Mouse (Mus musculus) T-helper 17 cell (primary cell): ENCODE measurements at regions not wholly inside any gene's neighbourhood (a gene's known extent, or its start where the extent isn't known, plus 50 kb on each side); places are given as distances from the start of the nearest gene placed in this dataset.

ENCODE experiments used
- in situ Hi-C, 2 experiments: fragments of 300-600 bp; cut with MboI, MseI; formaldehyde crosslinking; loops; 1 replicate in 1 of 2; 2 replicates in 1 of 2; pipeline ENCODE4 v1.15.1; 2025; ENCODE audit warnings: high pct_unique_total_duplicates in 2 of 2

DNA sequence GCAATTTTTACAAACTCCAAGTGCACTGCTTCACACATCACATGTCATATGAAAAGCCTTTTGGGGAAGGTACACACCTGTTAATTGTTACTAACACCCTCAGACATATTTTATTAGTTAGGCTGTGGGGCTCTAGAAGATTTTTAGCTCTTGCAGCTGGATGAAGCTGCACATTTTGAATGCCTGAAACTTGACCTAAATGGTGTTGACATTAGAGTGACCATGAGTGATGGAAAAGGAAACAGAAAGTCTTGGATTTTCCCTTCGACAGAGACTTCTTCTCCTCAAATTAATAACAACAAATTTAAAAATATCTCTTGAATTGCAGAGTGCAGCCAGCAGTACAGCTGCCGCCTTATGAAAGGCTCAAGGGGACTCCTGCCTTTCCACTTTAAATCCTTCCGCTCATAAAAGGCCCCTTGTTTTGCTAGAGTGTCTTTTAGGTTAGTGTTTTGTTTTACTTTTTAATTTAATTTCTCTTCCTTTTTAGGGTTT lies 259.7 kb downstream of the Trim52 start:
- in situ Hi-C loops = no loop called here

DNA sequence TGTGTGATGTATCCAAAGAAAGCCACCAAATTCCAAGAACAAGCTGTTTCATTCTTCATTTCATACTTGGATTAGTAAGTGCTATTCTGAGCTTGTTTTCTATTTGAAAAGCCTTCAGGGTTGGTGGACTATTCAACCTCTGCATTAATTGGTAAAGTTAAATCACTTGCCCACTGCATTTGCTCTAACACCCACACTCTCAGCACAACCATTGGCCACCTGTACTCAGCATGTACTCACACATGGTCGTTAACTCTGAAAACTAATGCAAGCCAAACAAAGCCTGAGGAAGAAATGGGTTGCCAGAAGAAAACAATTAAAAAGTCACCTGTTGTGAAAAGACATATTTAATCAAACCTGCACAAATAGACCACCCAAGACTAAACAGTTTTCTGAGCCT lies 267.5 kb downstream of the Trim52 start:
- in situ Hi-C loops = no loop called here

DNA sequence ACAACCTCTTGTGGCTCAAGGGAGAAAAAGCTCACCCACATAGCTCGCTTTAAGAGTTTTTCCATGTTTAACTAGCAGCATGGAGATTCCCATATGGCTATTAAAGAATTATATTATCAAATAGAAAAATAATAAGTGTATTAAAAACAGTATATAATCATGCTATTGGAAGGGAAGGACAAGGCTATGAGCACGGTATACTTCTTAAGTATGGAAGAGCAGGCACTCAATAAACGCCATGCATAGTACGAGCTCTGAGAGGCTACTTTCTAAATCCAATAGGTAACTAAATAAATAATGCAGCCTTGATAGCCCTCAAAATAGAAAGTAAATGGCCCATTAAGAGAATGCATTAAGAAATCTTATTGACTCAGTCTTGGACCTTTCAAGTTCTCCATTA lies 273.6 kb downstream of the Trim52 start:
- in situ Hi-C loops = no loop called here

DNA sequence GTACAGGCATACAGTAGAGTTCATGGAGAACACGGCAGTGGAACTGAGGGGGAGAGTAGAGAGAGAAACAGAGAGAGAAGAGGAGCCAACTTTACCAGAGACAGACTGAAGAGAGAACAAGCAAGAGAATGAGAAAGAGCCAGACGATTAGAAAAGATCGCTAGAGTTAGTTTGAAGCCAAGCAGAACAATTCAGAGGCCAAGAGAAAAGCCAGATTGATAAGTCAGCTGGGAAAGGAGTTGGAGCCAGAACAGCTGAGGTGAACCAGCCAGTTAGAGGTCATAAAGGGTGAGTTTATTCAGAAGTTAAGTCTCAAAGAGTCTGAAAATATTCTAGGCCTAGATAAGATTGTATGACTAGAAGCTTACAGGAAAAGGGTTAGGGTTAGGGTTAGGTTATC lies 281.7 kb downstream of the Trim52 start:
- in situ Hi-C loops = no loop called here

DNA sequence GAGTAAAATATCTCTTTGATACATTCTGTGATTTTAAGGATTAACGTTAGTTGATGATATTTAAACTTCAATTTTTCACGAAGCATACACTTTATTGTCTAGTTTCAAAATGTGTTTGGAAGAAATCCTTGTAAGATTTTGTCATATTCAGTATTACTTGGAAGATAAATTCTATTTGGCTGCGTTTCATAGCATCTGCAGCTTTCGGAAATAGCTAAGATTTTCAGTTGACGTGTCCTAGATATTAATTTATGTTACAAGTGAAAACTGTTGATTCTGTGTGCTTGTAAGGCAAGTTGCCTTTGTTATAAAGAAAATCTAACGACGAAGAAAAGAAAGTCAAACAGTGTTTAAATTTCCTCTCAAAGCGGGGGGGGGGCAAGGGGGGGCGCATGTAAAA lies 284.5 kb downstream of the Trim52 start:
- in situ Hi-C loops = no loop called here

DNA sequence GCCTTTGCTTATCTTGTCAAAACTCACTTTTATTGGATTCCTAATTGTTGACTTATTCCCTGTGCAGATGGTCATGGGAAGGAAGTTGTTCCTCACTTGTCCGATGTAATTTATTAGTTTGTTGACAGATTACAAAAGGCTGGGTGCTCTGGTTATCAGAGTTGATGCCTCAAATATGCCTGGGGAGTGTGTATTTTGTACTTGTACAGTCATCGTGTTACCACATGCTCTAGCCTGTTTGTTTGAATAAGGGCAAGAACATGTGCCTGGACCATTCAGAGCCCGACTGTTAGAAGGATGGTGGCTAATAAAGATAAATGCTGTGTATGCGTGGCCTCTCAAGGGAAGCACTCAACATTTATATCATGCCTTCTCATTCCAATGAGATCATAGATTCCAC lies 288.0 kb downstream of the Trim52 start:
- in situ Hi-C loops = no loop called here

DNA sequence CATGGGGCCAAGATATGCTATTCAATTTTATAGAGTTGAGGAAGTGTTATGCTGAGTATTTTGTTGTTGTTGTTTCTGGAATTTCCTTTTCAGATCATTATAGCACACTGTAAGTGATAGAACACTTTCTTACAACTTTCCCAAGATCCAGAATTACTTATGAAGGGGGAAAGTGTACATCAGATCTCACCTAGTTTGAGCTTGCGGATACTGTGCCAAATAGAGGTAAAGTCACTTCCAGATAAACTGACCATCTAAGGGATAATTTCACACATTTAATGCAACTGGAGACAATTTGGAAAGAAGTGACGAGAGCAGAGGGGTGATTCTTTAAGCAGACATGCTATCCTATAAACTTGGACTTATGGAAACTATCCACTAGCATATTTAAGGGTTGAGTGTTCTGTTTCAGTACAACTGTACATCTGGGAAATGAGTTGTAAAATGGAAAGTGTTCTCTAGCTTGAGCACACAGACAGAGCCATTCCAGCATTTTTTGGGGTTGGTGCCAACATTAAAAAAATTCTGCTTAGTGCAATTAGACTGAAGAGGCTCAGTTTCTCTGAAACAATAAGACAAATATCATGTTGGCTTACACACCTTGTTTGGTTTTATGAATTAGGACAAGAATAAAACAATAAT lies 307.0 kb downstream of the Trim52 start:
- in situ Hi-C loops = no loop called here

DNA sequence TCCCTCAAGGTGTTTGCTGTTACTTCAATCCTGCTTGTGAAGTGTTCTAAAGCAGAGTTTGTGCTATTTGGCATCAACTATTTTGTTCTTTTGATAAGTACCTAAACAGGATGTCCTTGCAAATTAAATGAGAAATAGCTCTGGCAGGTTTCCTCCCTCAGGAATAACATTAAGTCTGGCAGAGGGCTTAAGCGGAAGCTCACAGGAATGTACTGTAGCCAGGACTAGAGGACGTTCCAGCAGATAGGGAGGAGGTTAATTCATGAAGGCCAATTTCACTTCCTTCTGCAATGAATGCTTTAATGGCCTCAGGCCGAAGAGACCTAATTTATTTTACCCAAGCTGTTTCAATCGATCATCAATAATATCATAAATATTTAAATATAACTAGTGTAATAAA lies 318.7 kb downstream of the Trim52 start:
- in situ Hi-C loops = no loop called here

DNA sequence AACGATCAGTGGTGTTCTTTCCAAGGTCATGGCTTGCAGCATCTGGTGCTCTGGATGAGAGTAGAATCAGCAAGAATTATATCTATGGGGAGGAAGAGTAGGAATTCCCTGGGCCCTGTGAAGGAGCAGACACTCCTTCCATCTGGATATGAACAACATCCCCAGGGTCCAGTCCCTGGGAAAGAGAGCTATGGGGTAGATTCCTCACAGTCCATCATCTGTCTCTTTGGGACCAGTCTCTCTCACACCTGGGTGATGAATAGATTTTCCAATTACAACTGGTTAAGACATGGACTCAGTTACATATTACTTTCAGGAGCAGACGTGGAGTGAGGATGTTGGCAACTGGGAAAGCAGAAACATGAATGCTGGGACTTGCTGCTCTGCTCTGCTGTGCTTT lies 322.6 kb downstream of the Trim52 start:
- in situ Hi-C loops = no loop called here

DNA sequence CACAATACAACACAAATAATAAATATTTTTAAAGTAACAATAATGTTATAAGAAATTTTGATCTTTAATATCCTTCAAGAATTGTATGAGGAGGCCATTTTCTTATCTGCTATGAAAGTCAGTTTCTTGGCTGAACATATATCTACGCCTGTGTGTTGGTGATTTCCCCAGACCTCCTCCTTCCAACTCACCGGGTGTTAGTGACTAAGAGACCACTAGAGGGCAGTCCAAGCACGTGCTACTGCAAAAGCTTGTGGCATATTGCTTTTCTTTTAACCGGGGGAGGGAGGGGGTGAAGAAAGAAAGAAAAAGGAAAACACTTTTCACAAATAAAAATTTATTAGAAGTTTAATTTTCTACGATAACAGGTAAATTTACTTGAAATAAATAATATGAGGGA lies 333.3 kb downstream of the Trim52 start:
- in situ Hi-C loops = no loop called here

DNA sequence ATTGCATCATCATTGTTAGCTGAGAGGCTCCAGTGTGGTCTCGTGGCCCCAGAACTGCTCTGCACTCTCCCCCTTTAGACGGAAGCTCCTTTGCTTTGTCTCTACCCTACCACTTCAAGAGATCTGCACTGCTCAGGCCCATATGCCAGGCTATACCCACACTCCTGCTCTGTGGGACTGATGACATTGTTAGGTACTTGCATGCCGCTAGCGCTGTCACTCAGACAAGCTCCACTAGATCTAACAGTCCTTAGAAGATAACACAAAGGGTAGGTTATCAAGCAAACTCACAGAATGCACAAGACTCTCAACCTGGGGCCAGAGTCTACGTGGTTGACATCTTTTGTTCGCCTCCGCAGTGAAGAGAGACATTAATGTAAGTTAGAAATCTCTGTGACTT lies 383.1 kb downstream of the Trim52 start:
- in situ Hi-C loops = no loop called here

DNA sequence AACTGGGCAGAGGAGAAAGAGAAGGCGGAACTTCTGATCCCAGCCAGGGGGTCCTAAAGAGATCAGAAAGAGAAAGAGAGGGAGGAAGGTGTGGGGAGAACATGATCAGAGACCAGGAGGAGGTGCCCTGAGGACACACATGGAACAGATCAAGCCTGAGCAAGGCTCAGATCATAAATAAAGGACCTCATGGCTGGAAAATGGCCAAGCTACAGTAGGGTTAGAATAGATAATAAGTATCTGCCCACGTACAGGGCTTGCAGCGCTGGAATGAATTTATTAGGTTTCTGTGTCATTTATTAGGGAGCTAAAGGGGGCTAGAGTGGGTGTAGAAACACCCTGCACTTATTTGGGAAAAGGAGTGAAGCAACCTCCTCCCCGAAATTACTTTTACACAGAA lies 385.4 kb downstream of the Trim52 start:
- in situ Hi-C loops = no loop called here

DNA sequence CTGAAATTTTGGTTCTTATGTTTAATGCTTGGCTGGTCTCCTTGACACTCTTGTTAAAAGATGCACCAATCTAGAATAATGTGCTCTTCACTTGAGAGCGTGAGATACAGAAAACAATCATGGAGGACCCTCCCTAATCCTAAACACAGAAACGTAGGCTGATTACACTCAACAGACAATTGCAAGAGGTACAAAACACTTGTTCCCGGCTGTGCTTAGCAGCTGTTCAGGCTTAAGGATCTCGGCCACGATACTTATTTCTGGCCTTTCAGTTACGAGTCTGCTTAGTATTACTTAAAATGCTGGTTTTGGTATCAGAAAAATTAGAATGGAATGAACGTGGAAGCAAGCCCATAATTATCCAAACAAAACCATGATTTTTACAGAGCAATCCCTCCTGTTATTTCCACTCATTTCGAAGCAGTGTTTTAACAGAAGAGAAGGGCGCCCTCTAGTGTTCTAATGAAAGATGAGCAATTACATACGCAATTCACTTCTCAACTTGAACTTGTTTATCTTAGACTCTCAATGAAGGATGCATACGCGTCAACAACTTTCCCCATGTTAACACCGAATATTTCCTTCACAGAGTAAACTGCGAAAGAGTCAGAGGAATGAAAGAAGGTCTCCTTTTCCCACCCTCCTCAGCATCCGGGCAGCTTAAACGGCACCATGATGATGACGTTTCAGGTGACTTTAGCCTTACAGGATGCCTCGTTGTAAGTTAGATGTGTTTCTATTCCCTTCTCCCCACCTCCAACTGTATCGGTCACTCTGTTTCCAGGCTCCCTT lies 394.5 kb downstream of the Trim52 start:
- in situ Hi-C loops = no loop called here

DNA sequence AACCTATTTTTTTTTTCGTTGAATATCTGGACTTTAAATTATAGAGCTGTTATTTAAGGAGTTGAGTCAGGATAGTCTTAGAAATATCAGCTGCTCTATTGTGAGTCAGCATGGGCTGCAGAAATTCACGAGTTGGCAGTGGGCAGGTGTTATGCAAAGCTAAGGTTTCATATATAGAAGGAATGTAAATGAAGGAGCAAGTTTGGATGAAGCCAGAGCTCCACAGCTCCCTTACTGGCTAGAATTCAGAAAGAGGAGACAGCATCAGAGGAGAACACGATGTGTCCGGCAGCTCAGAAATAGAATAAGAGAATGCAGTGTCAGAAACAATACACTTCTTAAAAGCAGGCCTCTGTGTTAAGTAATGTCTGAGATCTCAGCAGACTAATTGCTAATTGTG lies 400.9 kb downstream of the Trim52 start:
- in situ Hi-C loops = no loop called here

DNA sequence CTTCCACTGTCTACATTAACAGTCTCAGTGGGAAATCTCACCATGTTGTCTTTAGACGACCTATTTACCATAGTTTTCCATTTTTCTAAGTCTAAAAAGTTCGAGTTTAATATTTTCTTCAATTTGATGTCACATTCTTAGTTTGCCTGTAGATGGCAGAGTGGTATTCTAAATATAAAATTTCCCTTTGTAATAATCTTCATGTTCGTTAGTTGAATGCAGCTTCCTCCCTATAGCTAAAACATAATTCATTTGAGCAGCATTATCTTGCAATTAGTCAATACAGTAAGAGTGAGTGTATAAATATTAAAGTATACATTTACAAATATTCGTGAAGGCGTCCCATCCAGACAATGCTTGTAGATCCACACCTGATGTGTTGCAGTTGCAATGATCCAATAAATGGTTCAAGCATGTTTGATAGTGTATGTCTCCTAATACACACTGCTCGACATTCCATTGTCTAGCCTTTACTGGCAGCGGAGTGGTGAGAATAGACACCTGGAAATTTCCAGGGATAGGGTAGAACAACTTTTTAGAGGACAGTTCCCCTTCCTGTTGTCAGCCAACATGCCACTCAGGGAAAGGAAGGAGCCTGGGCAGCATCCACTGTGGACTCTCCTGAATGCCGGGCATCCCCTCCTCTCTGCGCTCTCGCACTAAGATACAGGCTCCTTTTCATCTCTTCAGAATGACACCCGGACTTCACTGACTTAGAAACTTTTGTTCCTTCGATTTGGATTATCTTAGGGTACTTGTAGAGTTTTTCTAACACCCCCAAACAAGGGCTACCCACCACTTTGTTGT lies 412.8 kb downstream of the Trim52 start:
- in situ Hi-C loops = loop anchor here in 1 of 2 experiments (10.0 kb wide), 1 partner anchor 1826 kb away; no protein-coding TSS in a partner anchor

DNA sequence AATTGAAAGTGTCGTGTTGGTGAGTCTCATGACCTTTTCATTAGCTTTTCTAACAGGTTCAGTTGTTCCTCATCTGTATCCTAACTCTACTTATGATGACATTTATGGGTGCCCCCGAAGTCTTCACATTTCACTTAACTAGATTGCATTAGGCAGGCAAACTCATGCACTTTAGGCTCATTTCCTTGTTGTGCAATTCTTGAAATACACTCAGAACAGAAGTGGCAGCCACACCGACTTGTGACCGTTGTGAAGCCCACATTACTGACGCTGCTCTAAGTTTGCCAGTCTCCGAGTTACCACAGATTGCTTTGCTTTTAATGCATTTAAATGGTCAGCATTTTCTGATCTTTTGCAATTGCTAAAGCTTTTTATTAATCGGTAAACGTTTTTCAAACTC lies 414.8 kb downstream of the Trim52 start:
- in situ Hi-C loops = no loop called here

DNA sequence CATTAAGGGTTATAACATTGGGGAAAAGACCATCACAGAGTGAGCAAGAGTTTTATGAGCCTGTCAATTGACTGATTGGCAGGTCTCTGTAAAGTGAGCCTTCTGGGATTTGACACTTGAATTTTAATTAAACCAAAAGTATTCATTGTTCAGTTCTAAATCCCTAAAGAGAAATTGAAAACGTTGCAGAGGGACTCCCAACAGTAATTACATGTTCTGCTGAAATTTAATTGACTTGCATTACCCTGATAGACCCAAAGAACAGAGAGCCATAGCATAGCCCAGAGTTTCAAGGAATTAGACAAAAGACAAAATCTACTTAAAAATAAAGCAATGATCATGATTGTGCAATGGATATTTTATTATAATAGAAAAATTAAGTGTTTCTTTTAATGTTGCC lies 444.2 kb downstream of the Trim52 start:
- in situ Hi-C loops = no loop called here

DNA sequence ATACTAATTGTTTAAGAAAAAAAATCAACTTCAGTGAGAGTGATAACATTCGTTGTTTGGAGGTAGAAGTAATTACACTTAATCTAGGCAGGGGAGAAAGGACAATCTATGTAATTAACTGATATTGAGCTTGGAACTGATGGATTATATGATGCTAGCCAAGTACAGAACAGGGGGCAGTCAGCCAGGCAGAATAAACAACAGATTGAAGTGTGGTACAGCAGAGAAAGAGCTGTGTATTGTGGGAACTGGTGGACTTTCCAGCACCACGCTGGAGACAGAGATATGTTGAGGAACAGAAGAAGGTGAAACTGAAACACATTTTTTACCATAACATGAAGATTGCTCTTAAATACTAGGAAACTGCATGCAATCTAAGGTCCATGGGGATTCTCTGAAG lies 473.3 kb downstream of the Trim52 start:
- in situ Hi-C loops = loop anchor here in 1 of 2 experiments (10.0 kb wide), 1 partner anchor 836 kb away; no protein-coding TSS in a partner anchor

DNA sequence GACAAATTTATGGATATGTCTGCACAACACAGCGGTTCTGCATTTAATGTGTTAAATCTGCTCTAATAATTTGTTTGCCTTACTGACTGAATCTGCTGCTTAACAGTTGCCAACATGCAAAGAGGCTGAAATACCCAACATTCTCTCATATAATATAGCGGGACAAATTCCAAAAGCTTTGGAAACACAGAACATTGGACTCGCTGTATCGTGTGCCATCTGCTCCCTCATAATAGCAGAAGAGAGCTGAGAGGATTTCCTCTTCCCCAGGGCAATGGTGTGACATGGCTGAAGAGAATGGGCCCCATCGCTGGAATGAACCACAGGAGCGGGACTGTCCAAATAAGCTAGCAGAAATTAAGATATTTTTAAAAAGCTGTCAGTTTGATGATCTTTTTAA lies 475.9 kb downstream of the Trim52 start:
- in situ Hi-C loops = no loop called here

DNA sequence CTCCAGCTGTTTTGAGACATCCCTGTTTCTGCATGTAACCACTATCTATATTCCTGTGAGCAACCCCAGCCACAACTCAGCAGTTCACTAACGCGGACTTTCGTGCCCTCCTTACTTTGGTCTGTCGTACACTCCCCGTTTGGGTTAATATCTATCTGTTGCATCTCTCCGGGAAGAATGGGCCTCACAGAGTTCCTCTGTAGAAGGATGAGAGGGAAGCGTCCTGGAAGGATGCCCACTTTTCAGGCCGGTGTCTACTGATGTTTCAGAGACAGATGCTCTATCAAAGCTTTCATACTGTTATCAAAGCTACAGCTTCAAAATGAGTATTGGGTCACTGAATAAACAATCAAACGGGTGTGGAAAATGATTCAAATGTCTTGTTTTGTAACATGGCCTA lies 487.4 kb downstream of the Trim52 start:
- in situ Hi-C loops = no loop called here

DNA sequence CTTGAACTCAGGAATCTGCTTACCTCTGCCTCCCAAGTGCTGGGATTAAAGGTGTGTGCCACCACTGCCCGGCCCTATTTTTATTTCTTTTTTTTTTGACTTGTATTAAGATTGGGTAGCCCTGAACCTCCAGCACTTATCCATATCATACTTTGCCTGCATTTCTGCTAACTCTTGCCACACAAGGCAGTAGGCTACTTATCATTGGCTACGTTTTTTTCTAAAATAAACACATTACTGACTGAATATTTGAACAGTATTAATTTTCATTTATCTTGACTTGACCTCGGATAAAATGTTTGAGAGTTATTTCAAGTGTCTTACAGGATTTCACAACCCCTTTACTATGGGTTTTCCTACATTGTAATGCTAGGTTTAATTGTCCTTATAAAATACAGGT lies 488.0 kb downstream of the Trim52 start:
- in situ Hi-C loops = no loop called here

DNA sequence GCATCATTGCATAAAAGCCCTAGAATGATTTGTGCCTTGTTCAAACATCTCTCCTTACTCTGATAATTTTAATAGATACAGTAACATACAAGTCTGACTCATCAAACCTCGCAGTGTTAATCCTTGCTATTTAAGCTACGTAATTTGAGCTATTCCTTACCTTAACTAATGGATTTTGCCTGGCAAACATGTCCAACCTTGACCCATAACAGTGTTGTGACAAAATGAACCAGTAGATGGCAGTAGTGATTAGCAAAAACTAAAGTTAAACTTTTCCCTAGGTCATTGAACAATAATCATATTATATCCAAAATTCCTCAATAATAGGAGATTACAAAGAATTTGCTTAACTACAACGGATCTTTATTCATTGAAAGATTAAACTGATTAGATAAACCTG lies 501.0 kb downstream of the Trim52 start:
- in situ Hi-C loops = no loop called here
